Mouse (Mus musculus) C2C12 (cell line): Measurements from ENCODE around the gene Plxna1. TPM values are rescaled to one million over a fixed set of nuclear protein-coding genes. Genes with fewer than 3 reads are reported as not detected.

Experiments
- H3K27me3 ChIP-seq: one replicate; pipeline ENCODE4 v1.6.1; 2011; ENCODE audit not compliant: control insufficient read depth, insufficient read depth, insufficient read length
- H3K36me3 ChIP-seq: one replicate; pipeline ENCODE4 v1.6.1; 2011; ENCODE audit not compliant: control insufficient read depth, insufficient read depth
- H3K4me3 ChIP-seq: one replicate; pipeline ENCODE4 v1.5.1; 2011; ENCODE audit warnings: mild to moderate bottlenecking, control low read depth; ENCODE audit not compliant: poor library complexity, insufficient read depth, severe bottlenecking
- H3K79me2 ChIP-seq: one replicate; pipeline ENCODE4 v1.6.1; 2011; ENCODE audit not compliant: control insufficient read depth, insufficient read depth
- H3K79me3 ChIP-seq: one replicate; pipeline ENCODE4 v1.6.1; 2011; ENCODE audit warnings: low read depth, control low read depth
- H3ac ChIP-seq: one replicate; pipeline ENCODE3; 2011; ENCODE audit warnings: low read depth; ENCODE audit not compliant: control insufficient read depth, insufficient read length
- CEBPB ChIP-seq: IDR thresholded peaks from one replicate; pipeline ENCODE4 v1.6.1; 2011; ENCODE audit warnings: low read depth, mild to moderate bottlenecking, control low read depth, moderate library complexity
- CTCF ChIP-seq: IDR thresholded peaks from one replicate; pipeline ENCODE4 v1.5.1; 2011; ENCODE audit not compliant: control insufficient read depth, insufficient read depth, insufficient read length
- FOSL1 ChIP-seq: IDR thresholded peaks from one replicate; pipeline ENCODE4 v1.8.0; 2011; ENCODE audit warnings: mild to moderate bottlenecking, low read length; ENCODE audit not compliant: poor library complexity, insufficient read depth, severe bottlenecking
- MAX ChIP-seq: IDR thresholded peaks from one replicate; pipeline ENCODE4 v1.6.1; 2011; ENCODE audit warnings: mild to moderate bottlenecking, control low read depth
- MYOD1 ChIP-seq: IDR thresholded peaks from one replicate; pipeline ENCODE4 v1.6.1; 2011; ENCODE audit warnings: low read depth; ENCODE audit not compliant: control insufficient read depth, insufficient read length
- MYOG ChIP-seq: IDR thresholded peaks from one replicate; pipeline ENCODE4 v1.6.1; 2011; ENCODE audit not compliant: control insufficient read depth, insufficient read length; ENCODE audit errors: extremely low read depth
- USF1 ChIP-seq: IDR thresholded peaks from one replicate; pipeline ENCODE4 v1.6.1; 2011; ENCODE audit warnings: low read depth, mild to moderate bottlenecking, control low read depth, moderate library complexity
- polyA plus RNA-seq: library from polyadenylated mRNA; unstranded; fragments of >200 nt; fragmentation: generic; extraction: Trizol; gene quantifications from one replicate; pipeline ENCODE4 v1.2.1, GENCODE M21; 2012; ENCODE audit warnings: missing spikeins

Gene Plxna1
- polyA plus RNA-seq, 1 experiment = 40.9 TPM

GRCm38 (mm10) chr6:89283095-89283494 lies 79.3 kb downstream of the Plxna1 start:
- Histone ChIP-seq H3K79me3 (no peaks in the 10 kb centered on the region), H3ac (no peak overlapping the region), H3K27me3 (peaks cover 3% of the 10 kb centered on the region), H3K4me3 (no peak overlapping the region), H3K36me3 (no peaks in the 10 kb centered on the region), H3K79me2 (no peaks in the 10 kb centered on the region)
- no peak for TF ChIP-seq MYOD1
- no peak for TF ChIP-seq MYOG
- TF ChIP-seq FOSL1 = no peak
- TF ChIP-seq CEBPB = no peak
- TF ChIP-seq USF1 = no peak
- TF ChIP-seq MAX = no peak
- no peak for TF ChIP-seq CTCF

- peaks cover 3% of the 10 kb centered on the region for H3K27me3 ChIP-seq
- no peak overlapping the region for H3ac ChIP-seq
- H3K36me3 ChIP-seq = no peaks in the 10 kb centered on the region
- H3K79me2 ChIP-seq = no peaks in the 10 kb centered on the region
- TF ChIP-seq MYOD1 (no peak), MAX (no peak), FOSL1 (no peak), MYOG (no peak), CEBPB (no peak), USF1 (no peak), CTCF (no peak)
- H3K4me3 ChIP-seq = no peak overlapping the region
- no peaks in the 10 kb centered on the region for H3K79me3 ChIP-seq
Observed at GRCm38 (mm10) chr6:89282626-89283025, 79.8 kb downstream of the Plxna1 start.

- no peaks in the 10 kb centered on the region for H3K79me2 ChIP-seq
- no peak overlapping the region for H3K4me3 ChIP-seq
- TF ChIP-seq FOSL1 (no peak), MYOD1 (no peak), USF1 (no peak), CTCF (no peak), CEBPB (no peak), MAX (no peak)
- no peaks in the 10 kb centered on the region for H3K79me3 ChIP-seq
- H3K27me3 ChIP-seq = peaks cover 3% of the 10 kb centered on the region
- H3ac ChIP-seq = no peak overlapping the region
- H3K36me3 ChIP-seq = no peaks in the 10 kb centered on the region
Observed at GRCm38 (mm10) chr6:89281492-89282332, 80.7 kb downstream of the Plxna1 start.

GRCm38 (mm10) chr6:89280555-89280954 lies 81.9 kb downstream of the Plxna1 start:
- no peaks in the 10 kb centered on the region for H3K79me3 ChIP-seq
- no peak overlapping the region for H3ac ChIP-seq
- H3K36me3 ChIP-seq = no peaks in the 10 kb centered on the region
- no peak overlapping the region for H3K4me3 ChIP-seq
- H3K79me2 ChIP-seq = no peaks in the 10 kb centered on the region
- peaks cover 3% of the 10 kb centered on the region for H3K27me3 ChIP-seq
- TF ChIP-seq USF1 (no peak), MYOG (no peak), CEBPB (no peak)

- no peak overlapping the region for H3ac ChIP-seq
- no peaks in the 10 kb centered on the region for H3K79me3 ChIP-seq
- no peak overlapping the region for H3K4me3 ChIP-seq
- peaks cover 21% of the 10 kb centered on the region for H3K27me3 ChIP-seq
- TF ChIP-seq CTCF (no peak), MYOD1 (no peak)
- H3K36me3 ChIP-seq = no peaks in the 10 kb centered on the region
- H3K79me2 ChIP-seq = no peaks in the 10 kb centered on the region
Observed at GRCm38 (mm10) chr6:89271731-89272475, 90.5 kb downstream of the Plxna1 start.

GRCm38 (mm10) chr6:89267181-89267580 lies 95.2 kb downstream of the Plxna1 start:
- Histone ChIP-seq H3K79me3 (no peaks in the 10 kb centered on the region), H3K36me3 (no peaks in the 10 kb centered on the region), H3K79me2 (no peaks in the 10 kb centered on the region), H3K27me3 (peaks cover 11% of the 10 kb centered on the region), H3K4me3 (no peak overlapping the region), H3ac (no peak overlapping the region)
- TF ChIP-seq MYOD1 (no peak), FOSL1 (no peak)

Other genes starting within 250 kb of the Plxna1 start
- gene Chchd6, start 233.0 kb upstream of the Plxna1 start, polyA plus RNA-seq = 28.8 TPM